Mouse (Mus musculus) lung, adult 2 months (tissue): ENCODE data around the gene Scn8a. TPM values are rescaled to one million over a fixed set of nuclear protein-coding genes. Genes with fewer than 3 reads are reported as not detected.

Experiments
- DNase-seq: peaks from one replicate; pipeline ENCODE4 v3.0.0; 2022
- H3K4me1 ChIP-seq: fragments of 200-500 bp; 2 replicates; pipeline ENCODE4 v1.6.1; 2011; ENCODE audit warnings: low read length; ENCODE audit not compliant: control insufficient read depth, insufficient read depth
- H3K4me3 ChIP-seq: fragments of 200-500 bp; replicated peaks from 2 replicates; pipeline ENCODE3; 2011; ENCODE audit warnings: low read depth, mild to moderate bottlenecking, control low read depth, low read length; ENCODE audit errors: extremely low read depth
- CTCF ChIP-seq: fragments of 200-500 bp; IDR thresholded peaks from 2 replicates; pipeline ENCODE4 v1.5.1; 2011; ENCODE audit warnings: mild to moderate bottlenecking, low read length, control low read depth; ENCODE audit not compliant: insufficient read depth
- POLR2A ChIP-seq: fragments of 200-500 bp; IDR thresholded peaks from 2 replicates; pipeline ENCODE4 v1.6.1; 2011; ENCODE audit warnings: low read depth, mild to moderate bottlenecking, control low read depth, low read length, borderline replicate concordance; ENCODE audit errors: extremely low read depth
- WGBS: fragments of 180-500 bp; shearing (Covaris S2); methylation state at CpG from one replicate; pipeline ENCODE4 v1.1.7; 2018; 5-methylcytosine and 5-hydroxymethylcytosine counted together
- polyA plus RNA-seq: library from polyadenylated mRNA; depleted of rRNA; stranded (reverse); fragments of >200 nt; gene quantifications from 2 replicates; pipeline ENCODE4 v1.2.3, GENCODE M21; 2012; rRNA removed

Scn8a gene
- polyA plus RNA-seq, 1 experiment = 0.27 TPM

DNA sequence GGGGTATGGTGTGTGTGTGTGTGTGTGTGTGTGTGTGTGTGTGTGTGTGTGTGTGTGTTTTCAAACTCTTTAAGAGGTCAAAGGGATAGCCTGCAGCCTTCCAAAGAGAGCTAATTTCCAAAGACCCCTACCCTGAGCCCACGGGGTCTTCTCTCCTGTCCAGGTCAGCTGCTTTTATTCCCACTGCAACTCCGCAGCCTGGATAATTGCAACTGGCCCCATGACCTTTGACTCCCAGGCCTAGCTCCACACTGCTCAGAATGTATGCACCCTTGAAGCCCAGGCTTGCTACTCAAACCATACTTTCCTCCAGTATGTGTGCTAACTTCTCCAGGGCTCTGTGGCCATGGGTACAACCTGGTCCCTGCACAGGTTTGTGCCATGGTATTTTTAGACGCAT, 225.7 kb downstream of the Scn8a start:
- TF ChIP-seq CTCF (no peak), POLR2A (no peak)
- WGBS = 89% methylated on average over 3 of the region's 3 CpGs
- DNase-seq = no peak
- Histone ChIP-seq H3K4me3 (no peak overlapping the region), H3K4me1 (no peaks in the 10 kb centered on the region)

Other genes starting within 250 kb of the Scn8a start
- gene Smagp, start 232.9 kb upstream of the Scn8a start, polyA plus RNA-seq = 102 and 115 TPM in 2 replicates
- gene Bin2, start 200.3 kb upstream of the Scn8a start, polyA plus RNA-seq = 19.1 and 23.9 TPM in 2 replicates
- gene Cela1, start 181.9 kb upstream of the Scn8a start, polyA plus RNA-seq = 4.7 and 17.3 TPM in 2 replicates
- 3.8 and 4.0 TPM in 2 replicates for gene Galnt6, start 140.5 kb upstream of the Scn8a start, polyA plus RNA-seq
- 4.3 and 4.4 TPM in 2 replicates for gene Slc4a8, start 108.1 kb upstream of the Scn8a start, polyA plus RNA-seq
- 0.15 and 0.22 TPM in 2 replicates for gene Gm47841, start 177.5 kb downstream of the Scn8a start, polyA plus RNA-seq
- gene Fignl2, start 208.7 kb downstream of the Scn8a start, polyA plus RNA-seq = 9.3 and 10.6 TPM in 2 replicates
- gene Ankrd33, start 245.9 kb downstream of the Scn8a start, polyA plus RNA-seq = 0.10 and 0.28 TPM in 2 replicates